Mouse (Mus musculus) bone marrow, adult 2 months (tissue): Measurements from ENCODE around the gene Prph. TPM values are rescaled to one million over a fixed set of nuclear protein-coding genes. Genes with fewer than 3 reads are reported as not detected.
"Not testable (repeated sequence)": the region's sequence is repeated elsewhere in the genome, so short reads cannot be mapped to it uniquely, and the experiment has no call there.

Source experiments
- H3K27ac ChIP-seq: fragments of 200-500 bp; 2 replicates; pipeline ENCODE4 v1.5.1; 2012; ENCODE audit warnings: low read depth, mild to moderate bottlenecking, control low read depth, inconsistent platforms, low read length; ENCODE audit not compliant: control insufficient read depth, poor library complexity, insufficient read depth
- H3K4me1 ChIP-seq: fragments of 200-500 bp; 2 replicates; pipeline ENCODE4 v1.6.1; 2011; ENCODE audit warnings: low read length; ENCODE audit not compliant: control insufficient read depth, insufficient read depth
- H3K4me3 ChIP-seq: fragments of 200-500 bp; replicated peaks from 2 replicates; pipeline ENCODE3; 2011; ENCODE audit warnings: mild to moderate bottlenecking, low read depth, low read length, control low read depth; ENCODE audit not compliant: control insufficient read depth
- CTCF ChIP-seq: fragments of 200-500 bp; IDR thresholded peaks from 2 replicates; pipeline ENCODE4 v1.5.1; 2011; ENCODE audit warnings: low read length, control low read depth; ENCODE audit not compliant: control insufficient read depth, insufficient read depth
- POLR2A ChIP-seq: fragments of 200-500 bp; IDR thresholded peaks from 2 replicates; pipeline ENCODE4 v1.6.1; 2011; ENCODE audit warnings: low read depth, mild to moderate bottlenecking, control low read depth, low read length, borderline replicate concordance; ENCODE audit not compliant: control insufficient read depth
- WGBS: fragments of 180-500 bp; shearing (Covaris S2); methylation state at CpG from one replicate; pipeline ENCODE4 v1.1.7; 2018; 5-methylcytosine and 5-hydroxymethylcytosine counted together
- polyA plus RNA-seq: library from polyadenylated mRNA; stranded (reverse); fragments of >200 nt; gene quantifications from 2 replicates; pipeline ENCODE4 v1.2.4, GENCODE M21; 2011; ENCODE audit warnings: low replicate concordance; ENCODE audit not compliant: missing spikeins, insufficient read depth, insufficient read length

Prph gene
- polyA plus RNA-seq, 1 experiment = not detected

GRCm38 (mm10) chr15:99038797-99039196 is 16.2 kb upstream of the Prph start:
- no peaks in the 10 kb centered on the region; the same call in none of the 2 replicates for H3K4me1 ChIP-seq
- H3K27ac ChIP-seq = no peak overlapping the region
- TF ChIP-seq POLR2A (no peak), CTCF (no peak)
- WGBS = 91% methylated on average over 5 of the region's 5 CpGs
- no peak overlapping the region for H3K4me3 ChIP-seq

DNA sequence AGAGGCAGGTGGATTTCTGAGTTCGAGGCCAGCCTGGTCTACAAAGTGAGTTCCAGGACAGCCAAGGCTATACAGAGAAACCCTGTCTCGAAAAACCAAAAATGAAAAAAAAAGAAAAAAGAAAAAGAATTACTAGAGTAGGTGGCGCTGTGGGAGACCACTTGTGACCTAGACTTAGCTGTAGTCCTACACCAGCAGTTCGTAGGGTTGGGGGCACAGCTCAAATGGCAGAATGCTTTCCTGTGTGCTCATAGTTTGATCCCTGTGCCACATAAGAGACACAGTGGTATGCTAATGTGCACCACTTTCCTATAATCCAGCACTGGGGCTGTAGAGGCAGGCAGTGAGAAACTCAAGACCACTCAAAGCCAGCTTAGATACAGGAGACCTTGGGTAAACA is 15.7 kb upstream of the Prph start:
- H3K4me3 ChIP-seq = no peak overlapping the region
- WGBS = 82% methylated on average over 4 of the region's 4 CpGs
- H3K4me1 ChIP-seq = no peaks in the 10 kb centered on the region; the same call in 1 of the 2 replicates
- H3K27ac ChIP-seq = no peak overlapping the region
- TF ChIP-seq POLR2A (no peak), CTCF (no peak)

- WGBS = 75% methylated on average over 26 of the region's 26 CpGs
- Histone ChIP-seq H3K4me3 (no peak overlapping the region), H3K4me1 (no peaks in the 10 kb centered on the region; the same call in 1 of the 2 replicates), H3K27ac (no peak overlapping the region)
- TF ChIP-seq CTCF (peak; percentile 51; the same call in 1 of the 2 replicates), POLR2A (no peak)
These were observed 14.7 kb upstream of the Prph start for GRCm38 (mm10) chr15:99039996-99040919.

DNA sequence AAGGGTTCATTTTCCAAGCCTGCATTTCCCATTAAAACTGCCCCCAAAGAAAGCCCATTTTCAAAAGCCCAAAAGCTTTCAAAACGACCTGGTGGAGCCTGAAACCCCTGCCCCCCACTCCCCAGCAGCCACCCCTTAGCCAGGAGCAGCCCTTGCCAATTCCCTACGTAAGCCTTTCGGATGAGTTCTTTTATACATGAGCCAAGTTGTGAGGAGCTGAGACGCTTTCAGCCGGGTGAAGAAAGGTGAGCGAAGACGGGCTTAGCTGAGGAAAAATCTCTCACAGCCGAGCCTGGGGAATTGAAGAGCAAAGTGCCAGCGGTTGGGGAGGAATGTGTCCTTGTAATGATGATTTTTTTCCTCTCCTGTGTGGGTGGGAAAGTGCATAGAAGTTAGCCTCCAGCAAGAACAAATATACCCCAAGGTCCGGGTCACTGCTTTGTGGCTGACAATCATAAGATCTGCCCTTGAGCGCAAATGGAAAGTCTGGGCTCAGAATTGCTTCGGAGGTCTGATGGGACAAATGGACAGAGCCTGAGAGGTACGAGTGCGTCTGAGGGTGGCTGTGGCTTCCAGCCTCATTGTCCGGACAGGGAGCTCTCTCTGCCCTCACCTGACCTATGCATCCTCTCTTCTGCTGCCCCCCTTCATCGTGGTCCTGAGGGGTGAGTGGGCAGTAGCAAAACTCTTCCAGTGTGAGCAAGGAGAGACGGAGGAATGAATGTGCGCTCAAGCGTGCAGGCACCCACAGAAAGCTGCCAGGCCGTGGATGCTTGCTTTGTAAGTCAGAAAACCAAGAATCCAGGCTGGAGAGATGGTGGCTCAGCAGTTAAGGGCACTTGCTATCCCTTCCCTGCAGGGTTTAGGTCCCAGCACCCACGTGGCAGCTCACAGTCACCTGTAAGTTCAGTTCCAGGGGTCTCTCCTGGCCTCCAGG is 13.8 kb upstream of the Prph start:
- H3K4me3 ChIP-seq = no peak overlapping the region
- TF ChIP-seq POLR2A (no peak), CTCF (no peak)
- WGBS = 84% methylated on average over 21 of the region's 21 CpGs
- no peaks in the 10 kb centered on the region; the same call in 1 of the 2 replicates for H3K4me1 ChIP-seq
- no peak overlapping the region for H3K27ac ChIP-seq

DNA sequence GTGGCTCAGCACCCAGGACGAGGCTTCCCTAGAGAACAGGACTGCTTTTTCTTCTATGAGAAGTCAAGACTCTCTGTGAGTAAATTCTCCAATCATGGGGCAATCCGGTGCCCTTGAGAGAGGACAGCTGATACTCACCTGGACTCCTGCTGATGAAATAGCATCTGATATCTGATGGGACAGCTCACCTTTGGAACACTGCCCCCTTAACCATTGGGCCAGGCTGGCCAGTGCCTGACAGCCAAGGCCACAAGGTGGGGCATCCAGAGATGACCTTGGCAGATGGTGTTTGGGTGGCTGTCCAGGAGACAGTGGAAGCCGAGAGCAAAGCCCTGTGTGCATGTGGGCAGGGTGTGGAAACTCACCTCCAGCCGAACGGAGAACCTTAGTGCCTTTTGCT is 12.6 kb upstream of the Prph start:
- WGBS = 78% methylated on average over 5 of the region's 5 CpGs
- no peaks in the 10 kb centered on the region for H3K4me1 ChIP-seq
- no peak overlapping the region for H3K27ac ChIP-seq
- no peak for TF ChIP-seq CTCF
- no peak for TF ChIP-seq POLR2A
- H3K4me3 ChIP-seq = no peak overlapping the region

GRCm38 (mm10) chr15:99044854-99045253 is 10.1 kb upstream of the Prph start:
- no peak overlapping the region for H3K27ac ChIP-seq

GRCm38 (mm10) chr15:99045734-99046133 is 9.2 kb upstream of the Prph start:
- not testable (repeated sequence) for H3K27ac ChIP-seq, H3K4me3 ChIP-seq, H3K4me1 ChIP-seq
- WGBS = 80% methylated on average over 6 of the region's 6 CpGs

More at GRCm38 (mm10) chr15:99044854-99045253, 10.1 kb upstream of the Prph start:
- WGBS = 73% methylated on average over 3 of the region's 3 CpGs
- TF ChIP-seq POLR2A (no peak), CTCF (no peak)
- Histone ChIP-seq H3K4me1 (no peaks in the 10 kb centered on the region), H3K4me3 (no peak overlapping the region)
